Mouse (Mus musculus) ovary, postnatal 10 days (tissue): ENCODE results near the gene Lrriq4.
A peak's percentile ranks its signal among the peaks of the same experiment; 100 is the strongest.

Experiments
- DNase-seq: peaks from one replicate; pipeline ENCODE4 v3.0.0; 2022; ENCODE audit warnings: low spot score

The Lrriq4 gene

GRCm38 (mm10) chr3:30644207-30644606 lies at the start of gene Lrriq4:
TSS of gene Lrriq4 (plus strand) at chr3:30644507.
- no peak for DNase-seq

GRCm38 (mm10) chr3:30595111-30595832 lies 49.0 kb upstream of the Lrriq4 start:
- no peak for DNase-seq

GRCm38 (mm10) chr3:30597271-30597670 lies 47.0 kb upstream of the Lrriq4 start:
- DNase-seq = no peak

GRCm38 (mm10) chr3:30599711-30600545 lies 44.4 kb upstream of the Lrriq4 start, which contains the start of gene Actrt3:
TSS of gene Actrt3 (minus strand) at chr3:30599939.
- no peak for DNase-seq

GRCm38 (mm10) chr3:30600717-30601116 lies 43.6 kb upstream of the Lrriq4 start:
- no peak for DNase-seq

GRCm38 (mm10) chr3:30601175-30601574 lies 43.1 kb upstream of the Lrriq4 start:
- DNase-seq = peak; percentile 59

GRCm38 (mm10) chr3:30601610-30602064 lies 42.7 kb upstream of the Lrriq4 start:
- no peak for DNase-seq

- DNase-seq = peak; percentile 90
Measured at GRCm38 (mm10) chr3:30602065-30602739, 42.1 kb upstream of the Lrriq4 start, which contains the start of gene Mynn. TSS of gene Mynn (plus strand) at chr3:30602065.

- DNase-seq = no peak
Measured at GRCm38 (mm10) chr3:30602740-30603098, 41.6 kb upstream of the Lrriq4 start.

GRCm38 (mm10) chr3:30603256-30603655 lies 41.1 kb upstream of the Lrriq4 start:
- no peak for DNase-seq

- no peak for DNase-seq
Measured at GRCm38 (mm10) chr3:30608999-30609398, 35.3 kb upstream of the Lrriq4 start.

GRCm38 (mm10) chr3:30610930-30611329 lies 33.4 kb upstream of the Lrriq4 start:
- no peak for DNase-seq

GRCm38 (mm10) chr3:30620132-30620531 lies 24.2 kb upstream of the Lrriq4 start:
- DNase-seq = no peak

- no peak for DNase-seq
Measured at GRCm38 (mm10) chr3:30633681-30634080, 10.6 kb upstream of the Lrriq4 start.

- no peak for DNase-seq
Measured at GRCm38 (mm10) chr3:30635629-30636028, 8.7 kb upstream of the Lrriq4 start.

- no peak for DNase-seq
Measured at GRCm38 (mm10) chr3:30646761-30647160, 2.5 kb downstream of the Lrriq4 start.

GRCm38 (mm10) chr3:30647440-30648090 lies 3.3 kb downstream of the Lrriq4 start, which contains the start of gene Lrrc34:
TSS of gene Lrrc34 (minus strand) at chr3:30647869.
- peak; percentile 13 for DNase-seq

- no peak for DNase-seq
Measured at GRCm38 (mm10) chr3:30648466-30648865, 4.2 kb downstream of the Lrriq4 start.

- no peak for DNase-seq
Measured at GRCm38 (mm10) chr3:30650062-30650841, 5.9 kb downstream of the Lrriq4 start.

- no peak for DNase-seq
Measured at GRCm38 (mm10) chr3:30655937-30656336, 11.6 kb downstream of the Lrriq4 start.

GRCm38 (mm10) chr3:30658486-30658885 lies 14.2 kb downstream of the Lrriq4 start:
- no peak for DNase-seq
